Mouse (Mus musculus) macrophage (primary cell): ENCODE data around the gene Sv2c. TPM values are rescaled to one million over a fixed set of nuclear protein-coding genes. Genes with fewer than 3 reads are reported as not detected.
"Not testable (repeated sequence)": the region's sequence is repeated elsewhere in the genome, so short reads cannot be mapped to it uniquely, and the experiment has no call there.

Experiments used
- H3K27ac ChIP-seq: fragments of 350-480 bp; formaldehyde crosslinking; 2 replicates; pipeline ENCODE4 v1.9.0; 2021
- H3K36me3 ChIP-seq: fragments of 350-480 bp; formaldehyde crosslinking; 2 replicates; pipeline ENCODE4 v1.9.0; 2021; ENCODE audit errors: inconsistent target
- H3K4me3 ChIP-seq: fragments of 350-480 bp; formaldehyde crosslinking; 2 replicates; pipeline ENCODE4 v1.9.0; 2021; ENCODE audit errors: inconsistent target
- H3K79me2 ChIP-seq: fragments of 350-480 bp; formaldehyde crosslinking; 2 replicates; pipeline ENCODE4 v1.9.0; 2021; ENCODE audit errors: inconsistent target
- WGBS: methylation state at CpG from one replicate; pipeline ENCODE4 v1.1.7; 2026; ENCODE audit warnings: inconsistent platforms; ENCODE audit not compliant: missing documents; 5-methylcytosine and 5-hydroxymethylcytosine counted together
- polyA plus RNA-seq: library from polyadenylated mRNA; stranded (reverse); fragments of 250-400 nt; gene quantifications from 3 replicates; pipeline ENCODE4 v1.2.4, GENCODE M21; 2018; ENCODE audit warnings: inconsistent platforms

The Sv2c gene
- polyA plus RNA-seq, 1 experiment from 2014 or later: not detected

DNA sequence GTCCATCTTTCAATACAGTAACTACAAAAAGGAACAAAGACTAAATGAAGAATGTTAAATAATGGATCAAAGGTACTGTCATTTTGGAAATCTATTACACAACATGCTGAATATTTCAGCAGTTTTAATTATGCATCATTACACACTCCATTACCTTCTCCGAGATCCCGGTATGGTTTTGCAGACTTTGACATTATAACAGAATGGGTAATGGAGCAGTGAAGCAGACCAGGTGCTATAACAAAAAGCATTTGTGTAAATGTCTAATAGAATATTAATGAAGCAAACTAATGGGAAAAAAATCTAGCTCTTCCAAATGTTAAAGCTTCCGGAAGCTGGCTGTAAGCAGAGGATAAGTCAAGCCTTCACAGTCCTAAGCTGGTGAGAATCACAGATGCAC is 21.6 kb downstream of the Sv2c start:
- Histone ChIP-seq H3K27ac (no peak overlapping the region), H3K4me3 (no peak overlapping the region), H3K79me2 (no peaks in the 10 kb centered on the region), H3K36me3 (no peaks in the 10 kb centered on the region)
- WGBS: 95% methylated on average over 3 of the region's 3 CpGs

DNA sequence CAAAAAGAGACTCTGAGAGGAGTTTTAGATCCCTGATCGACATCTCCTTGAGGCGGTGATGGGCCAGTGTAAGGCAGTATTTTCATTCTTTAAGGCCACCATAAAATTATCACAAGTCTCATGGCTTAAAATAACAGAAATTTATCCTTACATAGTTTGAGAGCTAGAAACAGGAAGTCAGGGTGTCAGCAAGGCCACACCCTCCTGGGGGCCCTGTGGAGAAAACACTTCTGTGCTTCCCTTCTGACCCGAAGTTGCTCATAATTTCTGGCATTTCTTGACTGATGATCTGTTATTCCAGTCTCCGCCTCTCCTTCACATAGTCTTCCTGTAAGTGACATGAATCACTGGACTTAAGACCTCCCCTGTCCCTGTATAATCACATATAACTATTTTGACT is 26.0 kb downstream of the Sv2c start:
- WGBS: 52% methylated on average over 4 of the region's 4 CpGs
- Histone ChIP-seq H3K36me3 (no peaks in the 10 kb centered on the region), H3K79me2 (no peaks in the 10 kb centered on the region), H3K4me3 (no peak overlapping the region), H3K27ac (no peak overlapping the region)

DNA sequence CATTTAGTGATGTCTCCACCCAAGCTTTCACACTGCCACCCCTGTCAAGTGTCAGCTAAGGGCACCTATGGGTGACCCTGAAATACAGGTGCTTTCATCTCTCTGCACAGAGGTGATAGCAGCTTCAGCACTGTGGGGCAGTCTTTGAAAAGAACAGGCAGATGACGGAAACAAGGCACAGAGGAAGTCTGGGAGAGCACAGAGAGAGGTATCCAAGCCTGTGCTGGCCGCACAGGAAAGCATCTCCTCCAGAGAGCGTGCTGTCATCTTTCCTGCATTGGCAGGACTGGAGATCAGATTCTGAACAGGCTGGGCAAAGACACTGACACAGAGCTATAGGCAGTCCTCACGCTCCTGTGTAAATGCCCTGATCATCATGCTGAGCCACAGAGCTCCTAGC is 41.4 kb downstream of the Sv2c start:
- Histone ChIP-seq H3K36me3 (no peaks in the 10 kb centered on the region), H3K27ac (no peak overlapping the region), H3K4me3 (no peak overlapping the region), H3K79me2 (no peaks in the 10 kb centered on the region)
- WGBS: 86% methylated on average over 4 of the region's 4 CpGs

DNA sequence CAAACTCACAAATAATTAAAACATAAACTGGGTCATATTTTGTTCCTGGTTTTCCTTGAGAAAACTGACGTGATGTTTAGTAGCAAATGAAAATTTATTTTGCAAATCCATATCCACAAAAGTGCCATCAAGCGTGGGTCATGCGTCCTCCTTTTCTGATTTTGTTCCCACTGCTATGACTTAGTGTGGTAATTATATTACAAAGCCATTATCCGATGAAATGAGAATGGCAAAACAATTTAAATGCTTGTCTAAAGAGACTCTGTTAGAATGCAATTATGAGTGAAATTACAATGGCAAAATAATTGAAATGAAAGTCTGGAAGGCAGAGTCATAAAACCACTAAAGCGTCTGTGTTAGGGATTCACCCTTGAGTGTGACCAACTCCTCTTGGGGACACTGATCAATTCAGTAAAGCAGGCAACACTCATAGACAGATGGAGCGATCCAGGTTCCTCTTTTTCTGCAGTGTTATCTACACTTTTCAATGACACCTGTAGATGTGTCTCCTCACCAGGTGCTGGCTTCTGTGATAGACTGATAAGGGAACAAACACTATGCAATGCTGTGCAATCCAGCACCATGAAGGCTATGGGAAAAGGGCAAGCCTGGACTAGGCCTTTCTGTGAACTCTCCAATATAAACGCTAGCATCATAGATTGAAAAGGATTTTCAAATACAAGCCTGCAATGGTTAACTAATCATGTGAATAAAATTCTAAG is 46.6 kb downstream of the Sv2c start:
- 86% methylated on average over 7 of the region's 7 CpGs for WGBS
- Histone ChIP-seq H3K4me3 (no peak overlapping the region), H3K79me2 (no peaks in the 10 kb centered on the region), H3K27ac (no peak overlapping the region), H3K36me3 (no peaks in the 10 kb centered on the region)

DNA sequence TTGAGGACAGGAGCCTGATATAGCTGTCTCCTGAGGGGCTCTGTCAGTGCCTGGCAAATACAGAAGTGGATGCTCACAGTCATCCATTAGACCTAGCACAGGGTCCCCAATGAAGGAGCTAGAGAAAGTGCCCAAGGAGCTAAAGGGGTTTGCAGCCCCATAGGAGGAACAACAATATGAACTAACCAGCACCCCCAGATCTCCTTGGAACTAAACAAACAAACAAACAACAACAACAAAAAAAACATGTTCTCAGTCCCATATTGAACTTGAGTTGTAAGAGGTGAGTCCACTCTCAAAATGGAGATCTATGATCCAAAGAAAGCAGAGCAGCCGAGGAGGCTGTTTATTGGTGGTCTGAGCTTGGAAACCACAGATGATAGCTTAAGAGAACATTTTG is 50.6 kb downstream of the Sv2c start, which contains the start of gene Gm17190:
Gene Gm17190 (plus strand): TSS at position 301 of the 400 bp plus-strand sequence.
- H3K36me3 ChIP-seq, H3K79me2 ChIP-seq, H3K27ac ChIP-seq, H3K4me3 ChIP-seq: not testable (repeated sequence)
- WGBS: 100% methylated on average over 1 of the region's 1 CpGs

DNA sequence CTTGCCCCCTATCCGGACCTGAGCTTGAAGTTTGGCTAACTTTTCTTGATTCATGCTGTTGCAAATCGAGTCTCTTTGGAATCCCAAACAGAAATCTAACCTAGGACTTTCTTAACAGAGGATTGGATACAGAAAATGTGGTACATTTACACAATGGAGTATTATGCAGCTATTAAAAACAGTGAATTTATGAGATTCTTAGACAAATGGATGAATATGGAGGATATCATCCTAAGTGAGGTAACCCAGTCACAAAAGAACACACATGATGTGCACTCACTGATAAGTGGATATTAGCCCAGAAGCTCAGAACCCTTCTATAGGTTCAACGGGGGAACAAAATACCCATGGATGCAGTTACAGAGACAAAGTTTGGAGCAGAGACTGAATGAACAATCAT is 51.1 kb downstream of the Sv2c start, which contains the start of gene Gm20075:
Gene Gm20075 (minus strand): TSS at position 101 of the 400 bp plus-strand sequence.
- not testable (repeated sequence) for H3K27ac ChIP-seq, H3K79me2 ChIP-seq, H3K36me3 ChIP-seq, H3K4me3 ChIP-seq
- WGBS: 86% methylated on average over 3 of the region's 3 CpGs

DNA sequence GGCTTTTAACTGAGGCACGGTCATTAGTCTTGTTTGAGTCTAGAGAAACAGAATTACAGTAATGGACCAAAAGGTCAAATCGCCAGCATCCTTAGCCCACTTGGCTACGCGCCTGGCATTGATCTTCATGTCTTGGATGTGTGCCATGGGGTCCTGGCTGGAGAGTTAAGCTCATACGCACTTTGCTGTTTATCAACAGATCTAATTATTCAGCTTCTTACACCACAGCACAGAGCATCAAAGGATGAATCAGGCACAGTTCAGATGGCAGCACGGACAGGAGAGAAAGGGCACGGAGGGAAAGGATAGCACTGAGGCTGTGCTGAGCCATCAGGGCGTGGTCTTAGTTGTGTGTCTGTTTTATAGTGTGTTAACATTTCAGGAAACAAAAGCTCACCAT is 58.8 kb downstream of the Sv2c start:
- Histone ChIP-seq H3K79me2 (no peaks in the 10 kb centered on the region), H3K27ac (no peak overlapping the region), H3K36me3 (no peaks in the 10 kb centered on the region), H3K4me3 (no peak overlapping the region)
- WGBS: 93% methylated on average over 8 of the region's 8 CpGs

DNA sequence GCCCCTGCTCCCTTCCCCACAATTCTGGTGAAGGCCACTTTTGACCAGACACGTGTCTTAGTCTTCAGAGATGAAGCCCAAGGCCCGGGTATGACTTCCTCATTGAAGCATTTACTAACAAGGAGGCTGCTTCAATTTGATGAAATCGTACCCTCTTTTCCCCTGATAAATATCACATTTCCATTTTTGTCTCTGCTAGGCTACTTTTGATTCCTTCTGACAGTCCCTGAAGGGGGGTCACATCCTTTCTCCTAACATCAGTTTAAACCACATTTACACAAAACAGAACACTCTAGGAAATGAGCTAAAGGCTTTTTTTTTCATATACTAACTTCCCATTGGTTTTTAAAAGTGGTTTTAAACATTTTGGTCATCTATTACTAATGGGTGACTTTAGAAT is 79.6 kb downstream of the Sv2c start:
- WGBS: 11% methylated on average over 3 of the region's 3 CpGs
- Histone ChIP-seq H3K27ac (no peak overlapping the region), H3K79me2 (no peaks in the 10 kb centered on the region), H3K36me3 (no peaks in the 10 kb centered on the region), H3K4me3 (no peak overlapping the region)

DNA sequence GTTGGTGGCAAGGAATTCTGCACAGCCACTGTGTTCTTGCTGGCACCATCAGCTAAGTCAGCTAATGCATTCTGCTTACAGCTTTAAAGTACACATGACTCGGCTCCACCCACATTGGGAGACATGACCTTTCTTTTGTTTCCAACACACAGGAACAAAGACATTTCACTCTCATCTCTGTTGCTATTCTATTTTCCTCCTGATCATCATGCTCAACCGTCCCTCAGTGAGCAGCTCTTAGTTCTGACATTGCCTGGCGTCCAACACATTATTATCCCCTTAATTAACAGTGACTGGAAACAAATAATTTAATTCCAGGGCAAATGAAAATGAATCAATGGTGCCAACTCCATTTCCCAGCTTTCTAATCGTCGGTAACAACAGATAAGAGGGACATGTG is 87.0 kb downstream of the Sv2c start:
- WGBS: 87% methylated on average over 5 of the region's 5 CpGs
- no peaks in the 10 kb centered on the region for H3K79me2 ChIP-seq
- no peak overlapping the region for H3K4me3 ChIP-seq
- H3K36me3 ChIP-seq: no peaks in the 10 kb centered on the region
- no peak overlapping the region for H3K27ac ChIP-seq

DNA sequence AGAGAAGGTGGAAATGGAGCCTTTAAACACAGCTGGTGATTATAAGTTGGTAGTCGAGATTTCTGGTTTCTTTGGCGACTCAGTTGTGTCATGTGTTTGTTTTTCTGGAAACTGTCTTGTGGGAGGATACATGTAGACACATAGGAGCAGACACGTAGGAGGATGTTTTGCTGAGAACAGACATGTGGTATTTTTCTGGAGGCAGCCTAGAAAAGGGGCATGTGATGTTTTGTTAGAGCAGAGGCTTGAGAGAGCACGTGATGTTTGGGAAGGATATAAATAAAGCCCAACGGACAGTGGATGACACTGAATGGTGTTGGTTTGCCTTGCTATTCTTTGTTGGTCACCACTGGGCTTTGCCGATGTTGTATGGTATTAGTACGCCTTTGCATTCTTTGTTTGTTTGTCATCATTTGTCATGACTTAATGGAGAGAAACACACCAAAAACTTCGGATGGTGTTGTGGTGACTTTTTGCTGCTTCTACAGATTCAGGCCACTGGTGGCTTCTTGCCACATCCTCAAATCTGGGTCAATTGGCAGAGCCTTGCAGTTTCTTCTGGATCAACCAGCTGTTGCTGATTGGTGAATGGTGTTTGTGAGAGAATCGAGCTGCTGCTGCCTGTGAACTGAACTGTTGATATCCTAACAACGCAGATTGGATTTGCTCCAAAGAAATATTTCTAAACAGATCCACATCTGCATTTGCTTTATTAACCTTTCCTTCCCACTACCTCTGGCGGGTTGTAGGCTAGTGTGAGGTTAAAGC is 91.9 kb downstream of the Sv2c start:
- H3K4me3 ChIP-seq: no peak overlapping the region
- WGBS: 90% methylated on average over 11 of the region's 11 CpGs
- H3K27ac ChIP-seq: no peak overlapping the region
- no peaks in the 10 kb centered on the region for H3K36me3 ChIP-seq
- no peaks in the 10 kb centered on the region for H3K79me2 ChIP-seq

DNA sequence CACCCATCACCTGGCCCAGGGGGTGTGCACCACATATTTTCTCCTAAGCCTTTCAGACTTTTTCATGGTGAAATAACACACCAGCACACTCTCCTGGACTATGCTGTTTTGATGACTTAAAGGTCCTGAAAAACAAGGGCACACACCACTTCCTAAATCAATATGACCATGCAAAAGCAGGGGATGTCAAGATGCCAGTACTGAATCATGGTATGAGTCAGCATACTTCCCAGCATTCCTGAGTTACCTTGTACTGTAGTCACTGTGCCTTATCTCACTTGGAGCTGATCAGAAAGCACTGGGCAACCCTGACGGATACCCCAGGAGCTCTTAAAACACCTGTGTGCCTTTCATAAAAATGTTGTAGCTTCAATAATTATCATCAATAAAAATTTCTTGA is 92.8 kb downstream of the Sv2c start:
- Histone ChIP-seq H3K4me3 (no peak overlapping the region), H3K27ac (no peak overlapping the region), H3K36me3 (no peaks in the 10 kb centered on the region), H3K79me2 (no peaks in the 10 kb centered on the region)
- 92% methylated on average over 1 of the region's 1 CpGs for WGBS

DNA sequence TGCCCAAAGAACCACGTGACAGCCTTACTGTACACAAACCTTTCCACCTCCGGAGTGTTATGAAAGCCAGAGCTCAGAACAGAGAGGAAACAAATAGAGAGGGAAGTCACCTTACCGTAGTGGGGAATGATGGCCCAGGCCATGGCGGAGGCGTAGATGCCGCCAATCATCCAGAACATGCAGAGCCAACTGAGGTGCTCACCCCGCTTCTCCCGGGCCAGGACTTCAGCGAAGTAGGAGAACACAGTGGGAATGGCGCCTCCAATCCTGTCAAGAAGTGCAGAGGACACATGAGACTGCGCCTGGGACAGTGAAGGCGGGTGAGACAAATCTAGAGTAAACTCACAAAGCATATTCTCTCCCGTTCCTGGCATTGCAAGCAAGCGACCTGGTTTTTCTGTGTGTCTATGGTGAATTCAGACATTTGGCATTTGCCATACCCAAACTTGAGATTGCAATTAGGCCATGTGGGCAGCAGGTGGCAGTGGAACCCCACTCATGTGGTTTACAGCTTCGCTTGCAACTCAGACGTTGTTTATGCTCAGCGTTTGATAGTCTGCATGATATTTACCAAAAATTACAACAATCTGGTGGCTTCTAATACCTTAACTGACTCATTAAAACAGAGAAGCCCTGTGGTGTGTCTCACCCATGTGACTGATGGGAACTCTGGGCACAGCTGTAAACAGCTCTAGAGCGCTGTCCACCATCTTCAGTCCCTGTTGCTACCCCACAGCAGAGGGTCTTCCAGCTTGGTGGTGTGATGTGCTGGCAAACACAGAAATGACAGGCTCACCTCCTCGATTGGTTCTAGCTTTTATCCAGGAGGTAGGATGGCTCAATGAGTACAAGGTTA is 101.8 kb downstream of the Sv2c start:
- H3K27ac ChIP-seq: no peak overlapping the region
- no peaks in the 10 kb centered on the region for H3K79me2 ChIP-seq
- WGBS: 63% methylated on average over 19 of the region's 19 CpGs
- no peak overlapping the region for H3K4me3 ChIP-seq
- H3K36me3 ChIP-seq: no peaks in the 10 kb centered on the region

DNA sequence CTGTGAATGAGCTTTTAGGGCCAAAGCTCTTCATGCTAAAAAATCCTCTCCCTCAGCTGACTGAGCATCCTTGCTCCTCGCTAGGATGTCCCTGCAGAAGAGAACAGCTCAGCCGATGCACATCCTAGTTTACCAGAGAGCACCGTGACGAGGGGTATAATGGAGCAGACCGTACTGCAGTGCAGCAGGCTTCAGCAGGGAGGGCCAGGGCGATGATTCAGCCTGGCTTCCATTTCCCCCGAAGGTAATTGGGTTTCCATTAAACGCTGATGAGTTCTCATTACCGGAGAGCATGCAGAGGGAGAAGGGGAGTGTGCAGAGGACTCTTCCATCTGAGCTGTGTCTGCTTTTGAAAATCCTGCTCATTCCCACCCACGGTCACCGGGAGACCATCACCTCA is 108.5 kb downstream of the Sv2c start:
- no peaks in the 10 kb centered on the region for H3K79me2 ChIP-seq
- H3K4me3 ChIP-seq: no peak overlapping the region
- no peaks in the 10 kb centered on the region for H3K36me3 ChIP-seq
- WGBS: 90% methylated on average over 11 of the region's 11 CpGs
- no peak overlapping the region for H3K27ac ChIP-seq

DNA sequence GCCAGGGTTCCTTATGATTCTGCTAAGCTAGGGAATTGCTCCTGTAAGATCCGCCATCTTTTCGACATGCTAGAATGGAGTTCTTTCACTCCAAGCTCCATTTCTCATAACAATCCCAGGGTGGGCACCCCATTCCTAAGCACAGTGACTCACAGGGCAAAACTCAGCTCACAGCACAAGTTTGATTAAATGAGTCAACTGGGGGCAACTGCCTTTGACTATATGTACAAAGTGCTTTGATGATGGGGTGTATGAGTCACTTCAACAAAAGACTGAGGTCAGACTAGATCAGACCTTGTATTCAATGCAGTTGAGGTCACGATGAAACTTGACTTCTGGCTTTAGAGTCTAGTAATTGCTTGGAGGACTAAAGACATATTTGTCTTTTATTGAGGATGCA is 116.9 kb downstream of the Sv2c start:
- Histone ChIP-seq H3K79me2 (no peaks in the 10 kb centered on the region), H3K27ac (no peak overlapping the region), H3K4me3 (no peak overlapping the region), H3K36me3 (no peaks in the 10 kb centered on the region)
- WGBS: 100% methylated on average over 3 of the region's 3 CpGs
